Mouse (Mus musculus) heart, embryonic 12.5 days (tissue): ENCODE data around the gene Gm1140. TPM values are rescaled to one million over a fixed set of nuclear protein-coding genes. Genes with fewer than 3 reads are reported as not detected.
"Not testable (repeated sequence)": the region's sequence is repeated elsewhere in the genome, so short reads cannot be mapped to it uniquely, and the experiment has no call there.

Experiments used
- ATAC-seq: fragments of 200-750 bp; cut with Nextera tagmentation; 2 replicates; pipeline ENCODE4 v1.8.0; 2017; ENCODE audit warnings: moderate TSS enrichment, moderate library complexity; ENCODE audit not compliant: insufficient number of reproducible peaks, low FRiP score
- H3K27ac ChIP-seq: fragments of 300-500 bp; sonication (generic); 2 replicates; pipeline ENCODE4 v1.5.1; 2016; ENCODE audit warnings: mild to moderate bottlenecking, moderate library complexity; ENCODE audit not compliant: poor library complexity, severe bottlenecking
- H3K27me3 ChIP-seq: fragments of 300-500 bp; sonication (generic); replicated peaks from 2 replicates; pipeline ENCODE4 v1.6.1; 2016; ENCODE audit warnings: mild to moderate bottlenecking, moderate library complexity
- H3K36me3 ChIP-seq: fragments of 300-500 bp; sonication (generic); 2 replicates; pipeline ENCODE4 v1.6.1; 2016; ENCODE audit warnings: mild to moderate bottlenecking, moderate library complexity
- H3K4me1 ChIP-seq: fragments of 300-500 bp; sonication (generic); replicated peaks from 2 replicates; pipeline ENCODE4 v1.6.1; 2016; ENCODE audit warnings: mild to moderate bottlenecking
- H3K4me2 ChIP-seq: fragments of 300-500 bp; sonication (generic); 2 replicates; pipeline ENCODE4 v1.6.1; 2016; ENCODE audit warnings: mild to moderate bottlenecking, moderate library complexity
- H3K4me3 ChIP-seq: fragments of 300-500 bp; sonication (generic); 2 replicates; pipeline ENCODE4 v1.5.1; 2016; ENCODE audit warnings: mild to moderate bottlenecking
- H3K9ac ChIP-seq: fragments of 300-500 bp; sonication (generic); 2 replicates; pipeline ENCODE4 v1.6.1; 2016; ENCODE audit warnings: mild to moderate bottlenecking, moderate library complexity
- H3K9me3 ChIP-seq: fragments of 300-500 bp; sonication (generic); replicated peaks from 2 replicates; pipeline ENCODE4 v1.6.1; 2016; ENCODE audit warnings: mild to moderate bottlenecking, moderate library complexity
- WGBS: fragments of 180-500 bp; shearing (Covaris S2); methylation state at CpG from one replicate; pipeline ENCODE4 v1.1.7; 2016; 5-methylcytosine and 5-hydroxymethylcytosine counted together
- polyA plus RNA-seq: library from polyadenylated mRNA; unstranded; fragments of >200 nt; fragmentation: Nextera tagmentation; extraction: Ambion mirVana; gene quantifications from 2 replicates; pipeline ENCODE4 v1.2.1, GENCODE M21; 2016

The Gm1140 gene
- polyA plus RNA-seq, result not detected in 2 replicates

GRCm38 (mm10) chrX:67693462-67693861 lies at the start of gene Gm1140:
Gene Gm1140, minus strand, starts transcription at chrX:67693562.
- 89% methylated on average over 3 of the region's 11 CpGs for WGBS
- H3K36me3 ChIP-seq, H3K27ac ChIP-seq, H3K4me1 ChIP-seq, H3K9ac ChIP-seq, H3K4me2 ChIP-seq, H3K9me3 ChIP-seq, H3K4me3 ChIP-seq, ATAC-seq, H3K27me3 ChIP-seq: not testable (repeated sequence)

- 95% methylated on average over 5 of the region's 10 CpGs for WGBS
- H3K9me3 ChIP-seq, ATAC-seq, H3K27ac ChIP-seq, H3K4me2 ChIP-seq, H3K4me3 ChIP-seq, H3K27me3 ChIP-seq, H3K36me3 ChIP-seq, H3K9ac ChIP-seq, H3K4me1 ChIP-seq: not testable (repeated sequence)
These were observed 2.0 kb upstream of the Gm1140 start, which contains the start of gene Gm14692 for GRCm38 (mm10) chrX:67695398-67695797. Gene Gm14692, plus strand, starts transcription at chrX:67695698.

Other genes starting within 250 kb of the Gm1140 start
- gene Gm14692, start 2.1 kb upstream of the Gm1140 start, polyA plus RNA-seq, result not detected in 2 replicates
- gene 4933436I01Rik, start 227.9 kb upstream of the Gm1140 start, polyA plus RNA-seq, result not detected in 2 replicates